Mouse (Mus musculus) megakaryocyte progenitor cell, adult 5-6 weeks (primary cell): Measurements from ENCODE around the gene Hnf4a. TPM values are rescaled to one million over a fixed set of nuclear protein-coding genes. Genes with fewer than 3 reads are reported as not detected.
A peak's percentile ranks its signal among the peaks of the same experiment; 100 is the strongest.

Source experiments
- ATAC-seq: replicated peaks from 2 replicates; pipeline ENCODE4 v1.8.0; 2016; ENCODE audit warnings: mild to moderate bottlenecking, moderate TSS enrichment, inconsistent platforms; ENCODE audit not compliant: poor library complexity
- total RNA-seq, 2 experiments: library from RNA; stranded (forward) in 1 of 2; stranded (reverse) in 1 of 2; fragments of 157-497, 149-512 nt in 1 of 2; fragments of 200-1000 nt in 1 of 2; gene quantifications; 2 replicates each; pipeline versions ENCODE4 v1.2.3 to v1.2.4; 2015 to 2017

Hnf4a gene
- total RNA-seq, 2 experiments from 2014 or later, result 0.75 to 1.1 TPM

DNA sequence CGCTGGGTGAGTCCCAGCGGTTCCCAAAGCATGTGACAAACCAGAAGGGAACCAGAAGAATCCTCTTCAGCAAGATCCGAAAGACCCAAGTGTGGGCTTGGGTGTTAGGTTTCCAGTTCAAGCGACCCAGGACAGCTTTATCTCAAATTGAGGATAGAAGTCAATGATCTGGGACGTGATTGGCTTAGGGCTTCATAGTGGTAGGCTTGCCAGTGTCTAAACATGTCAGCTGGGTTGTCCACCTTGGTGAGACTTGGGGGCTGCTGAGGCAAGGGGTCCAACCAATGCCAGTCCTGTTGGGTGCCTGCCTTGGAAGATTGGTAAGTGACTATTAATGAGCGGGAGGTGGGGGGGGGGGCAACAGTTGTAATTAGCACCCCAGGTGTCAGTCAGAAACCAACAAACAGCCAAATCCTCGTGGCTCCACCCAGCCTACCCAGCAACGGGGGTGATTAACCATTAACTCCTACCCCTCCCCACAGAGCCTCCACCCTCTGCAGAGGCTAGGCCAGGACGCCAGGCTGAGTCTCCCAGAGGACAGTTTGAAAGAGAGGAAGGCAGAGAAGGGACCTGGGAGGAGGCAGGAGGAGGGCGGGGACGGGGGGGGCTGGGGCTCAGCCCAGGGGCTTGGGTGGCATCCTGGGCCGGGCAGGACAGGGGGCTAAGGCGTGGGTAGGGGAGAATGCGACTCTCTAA, 40.2 kb downstream of the Hnf4a start:
- no peak for ATAC-seq

DNA sequence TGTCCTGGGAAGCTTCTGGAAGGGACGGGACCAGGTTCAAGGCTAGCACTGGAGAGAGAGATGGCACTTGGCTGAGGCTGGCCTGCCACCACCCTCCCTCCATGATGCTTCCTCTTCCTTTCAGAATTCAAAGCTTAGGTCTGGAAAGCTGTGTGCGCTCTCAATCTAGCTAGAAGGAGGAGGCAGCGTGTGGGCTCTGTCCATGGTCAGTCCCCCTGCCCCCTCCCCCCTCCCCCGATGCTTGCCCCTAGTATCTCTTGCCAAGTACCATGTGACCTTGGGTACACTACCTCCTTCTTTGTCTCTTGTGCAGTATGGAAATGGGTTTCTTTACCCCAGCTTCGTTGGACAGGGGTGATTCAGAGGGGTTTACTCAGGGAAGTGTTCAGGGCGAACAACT, 42.2 kb downstream of the Hnf4a start:
- no peak for ATAC-seq

DNA sequence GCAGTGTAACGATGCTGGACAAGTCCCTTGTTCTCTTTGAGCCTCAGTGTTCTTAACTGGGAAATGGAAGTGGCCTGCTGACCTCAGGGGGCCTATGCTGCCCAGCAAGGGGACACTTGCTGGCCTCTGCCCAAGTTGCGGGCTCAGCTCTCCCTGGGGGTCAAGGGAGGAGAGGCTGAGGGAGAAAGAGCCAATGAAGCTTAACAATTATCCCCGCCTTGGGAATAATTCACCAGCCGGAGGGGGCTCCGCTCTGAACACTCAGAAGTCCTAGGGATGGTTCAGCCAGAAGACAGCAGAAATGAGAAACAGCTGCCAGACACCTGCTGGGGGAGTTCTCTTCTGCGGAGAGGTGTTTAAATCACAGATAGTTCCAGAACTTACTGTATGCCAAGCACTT, 43.2 kb downstream of the Hnf4a start:
- no peak for ATAC-seq

DNA sequence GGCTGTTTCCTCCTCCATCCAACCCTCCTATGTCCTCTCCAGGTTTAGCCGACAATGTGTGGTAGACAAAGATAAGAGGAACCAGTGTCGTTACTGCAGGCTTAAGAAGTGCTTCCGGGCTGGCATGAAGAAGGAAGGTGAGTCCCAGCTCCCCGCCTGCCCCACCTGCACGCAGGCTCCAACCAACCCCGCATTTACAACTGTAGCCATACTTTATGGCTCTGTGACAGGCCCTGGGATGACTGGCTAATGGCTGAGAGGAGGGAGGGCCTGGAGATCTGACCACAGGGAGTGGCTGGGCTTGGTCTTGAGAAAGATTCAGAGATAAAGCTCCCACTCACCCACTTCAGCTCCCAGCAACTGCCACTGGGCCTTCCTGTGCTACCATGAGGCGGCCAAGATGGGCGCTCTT, 45.9 kb downstream of the Hnf4a start:
- ATAC-seq, result peak; percentile 80

DNA sequence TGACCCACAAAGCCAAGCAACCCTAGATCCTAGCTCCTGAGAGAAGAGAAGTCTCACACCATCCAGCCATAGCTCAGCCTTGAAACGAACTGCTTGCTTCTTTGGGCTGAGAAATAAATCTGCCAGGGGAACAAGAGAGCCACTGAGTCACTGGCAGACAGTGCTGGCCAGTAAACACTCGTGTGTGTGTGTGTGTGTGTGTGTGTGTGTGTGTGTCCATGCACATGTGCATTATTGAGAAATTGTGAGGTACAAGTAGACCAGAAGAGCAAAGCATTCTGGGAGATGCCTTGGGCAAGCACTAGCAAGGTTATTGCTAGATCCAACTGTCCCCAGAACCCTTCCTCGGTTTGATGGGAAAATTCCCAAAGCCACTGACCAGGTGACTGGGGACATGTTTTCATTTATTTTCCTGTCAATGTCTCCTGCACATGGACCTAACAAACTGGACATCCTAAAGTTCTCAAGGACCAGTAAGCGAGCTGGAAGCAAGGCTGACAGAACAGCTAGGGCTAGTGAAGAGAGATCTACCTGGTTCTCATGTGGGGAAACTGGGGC, 47.9 kb downstream of the Hnf4a start:
- no peak for ATAC-seq

DNA sequence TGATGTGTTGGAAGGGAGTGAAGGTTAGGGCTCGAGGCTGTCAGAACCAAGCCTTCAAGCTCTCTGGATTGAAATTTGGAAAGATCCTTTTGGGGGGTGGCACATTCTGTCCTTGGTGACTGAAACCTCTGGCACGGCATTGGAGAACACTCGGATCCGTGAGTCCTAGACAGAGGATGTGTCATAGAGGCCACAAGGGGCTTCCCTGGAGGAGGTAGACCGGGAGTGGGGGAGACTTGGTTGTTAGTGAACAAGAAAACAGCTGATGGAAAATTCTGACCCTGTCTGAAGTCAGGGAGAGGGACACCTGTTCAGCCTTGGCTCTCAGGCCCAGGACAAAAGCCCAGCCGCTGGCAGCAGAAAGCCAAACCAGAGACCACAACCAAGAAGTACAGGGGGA, 48.4 kb downstream of the Hnf4a start:
- no peak for ATAC-seq

DNA sequence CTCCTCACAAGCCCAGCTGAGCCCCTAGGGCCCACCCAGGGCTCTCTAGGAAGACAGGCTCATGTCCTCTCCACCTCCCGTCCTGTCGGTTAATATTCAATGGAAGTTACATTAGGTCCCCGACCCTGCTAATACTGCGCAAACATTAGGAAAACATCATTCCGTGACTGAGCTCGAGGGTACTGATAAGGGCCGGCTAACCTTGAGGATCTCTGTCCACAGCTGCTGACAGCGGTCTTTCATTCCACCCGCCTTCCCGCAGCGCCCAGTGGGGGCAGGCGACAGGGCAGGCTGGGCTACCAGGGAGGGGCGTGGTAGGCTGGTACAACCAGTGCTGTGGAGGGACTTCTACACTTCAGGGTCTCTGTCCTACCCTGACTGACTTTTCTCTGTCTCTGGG, 48.8 kb downstream of the Hnf4a start:
- ATAC-seq, result no peak

DNA sequence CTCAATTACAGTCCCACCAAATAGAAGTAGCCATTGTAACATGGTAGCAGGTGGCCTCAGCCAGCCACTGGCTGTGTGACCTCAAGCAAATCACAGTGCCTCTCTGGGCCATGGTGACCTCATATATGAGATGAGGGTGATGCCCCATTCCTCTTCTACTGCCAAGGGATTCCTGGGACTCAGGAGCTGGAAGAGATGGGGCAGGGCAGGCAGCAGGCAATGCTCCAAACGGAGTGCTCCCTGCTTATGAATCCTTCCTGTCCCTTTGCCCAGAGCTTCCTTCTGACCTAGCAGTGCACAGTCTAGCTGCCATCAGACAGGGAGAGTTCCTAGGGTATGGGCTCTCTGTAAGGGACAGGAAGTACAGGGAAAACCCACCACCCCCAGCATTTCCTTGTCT, 51.9 kb downstream of the Hnf4a start:
- ATAC-seq, result no peak

DNA sequence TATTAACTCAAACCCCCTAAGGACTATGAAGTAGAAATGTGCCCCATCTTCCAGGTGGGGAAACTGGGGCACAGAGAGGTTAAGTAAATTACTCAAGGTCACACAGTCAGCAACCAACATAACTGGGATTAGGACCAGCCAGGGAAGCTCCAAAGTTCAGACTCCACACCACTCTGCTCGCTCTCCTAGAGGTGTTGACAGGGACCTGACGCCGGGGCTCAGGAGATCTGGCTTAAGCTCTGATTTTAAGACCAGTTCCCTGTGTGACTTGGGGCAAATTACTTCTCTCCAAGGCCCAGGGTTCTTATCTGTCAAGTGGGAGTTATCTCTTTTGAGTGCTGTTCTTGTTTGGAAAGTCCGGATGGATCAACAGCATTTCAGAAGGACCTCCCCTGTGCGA, 52.6 kb downstream of the Hnf4a start:
- ATAC-seq, result no peak

DNA sequence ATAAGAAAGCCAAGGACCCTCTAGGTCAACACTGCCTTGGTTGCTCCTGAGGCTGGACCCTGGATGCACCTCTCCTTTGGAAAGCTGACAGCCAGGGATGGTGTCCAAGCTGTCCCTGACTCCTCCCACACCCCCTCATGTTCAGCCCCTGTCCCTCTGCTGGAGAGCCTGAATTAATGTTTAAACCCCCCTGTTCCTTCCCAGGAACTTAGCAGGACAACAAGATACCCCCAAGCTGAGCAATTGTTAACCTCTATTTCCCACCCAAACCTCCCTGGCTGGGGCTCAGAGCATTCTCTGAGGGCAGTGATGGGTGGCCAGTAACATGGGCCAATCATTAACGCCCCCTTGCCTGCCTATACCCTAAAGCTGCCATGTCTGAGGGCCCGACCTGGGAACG, 53.6 kb downstream of the Hnf4a start:
- no peak for ATAC-seq

DNA sequence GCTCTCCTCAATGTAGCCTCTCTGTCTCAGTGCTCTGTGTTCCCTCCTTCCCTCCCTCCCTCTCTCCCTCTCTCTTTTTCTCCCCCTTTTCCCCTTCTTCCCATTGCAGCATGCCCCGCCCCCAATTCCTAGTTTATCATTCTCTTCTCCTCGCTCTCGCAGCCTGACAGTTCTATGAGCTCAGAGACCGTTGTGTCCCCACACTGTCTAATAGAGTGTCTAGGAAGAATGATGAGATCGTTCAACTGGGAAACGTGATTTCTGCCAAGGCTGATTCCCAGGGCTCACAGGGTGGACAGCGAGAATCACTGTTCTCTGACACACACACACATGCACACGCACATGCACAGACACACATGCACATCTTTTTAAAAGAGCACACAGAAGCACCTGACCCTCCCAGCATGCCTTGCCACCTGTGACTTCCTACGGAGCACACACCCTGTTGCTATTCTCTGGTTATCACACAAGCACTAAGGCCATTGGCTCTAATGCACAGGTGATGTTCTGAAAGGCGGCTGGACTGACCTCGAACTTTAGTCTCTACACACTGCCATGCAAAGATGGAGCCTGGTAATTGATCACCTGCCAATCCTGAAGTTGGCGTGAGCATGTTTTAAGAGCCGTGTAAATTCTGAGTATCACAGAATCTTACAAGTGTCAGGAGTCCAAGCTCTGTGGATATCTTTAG, 54.8 kb downstream of the Hnf4a start:
- ATAC-seq, result no peak

DNA sequence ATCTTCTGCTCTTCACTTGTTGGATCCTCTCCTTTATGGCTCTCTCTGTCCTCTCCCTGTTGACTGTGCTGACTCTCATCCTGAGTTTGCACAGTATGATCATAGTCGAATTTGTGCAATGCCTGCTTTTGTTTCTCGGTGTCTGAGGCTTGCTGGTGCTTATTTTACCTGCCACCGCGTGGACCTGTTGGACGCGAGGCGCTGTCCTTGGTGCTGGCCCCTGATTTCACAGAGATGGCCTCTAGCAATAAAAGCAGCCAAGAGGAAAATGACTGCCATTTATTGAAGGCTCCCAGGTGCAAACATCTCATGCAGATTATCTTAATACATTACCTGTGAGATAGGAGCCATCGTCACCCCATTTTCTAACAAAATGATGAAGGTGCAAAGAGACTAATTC, 58.0 kb downstream of the Hnf4a start:
- no peak; the same call in 1 of the 2 replicates for ATAC-seq

DNA sequence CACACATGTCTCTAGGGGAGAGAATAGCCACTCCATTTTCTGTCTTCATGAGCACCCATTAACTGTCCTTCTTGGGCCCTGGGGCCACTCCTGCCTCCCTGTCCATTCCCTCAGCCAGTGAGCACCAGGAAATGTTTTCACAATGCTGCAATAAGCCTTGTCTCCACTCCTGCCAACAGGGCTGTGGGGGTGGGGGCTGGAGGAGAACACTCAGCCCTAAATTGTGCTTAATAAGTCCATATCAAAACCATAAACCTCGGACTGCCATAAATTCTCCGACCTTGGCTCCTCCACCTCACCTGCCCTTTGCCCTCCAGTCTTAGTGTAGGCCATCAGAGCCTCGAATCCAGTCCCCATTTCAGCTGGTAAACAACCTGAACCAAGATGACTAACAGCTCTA, 67.7 kb downstream of the Hnf4a start:
- ATAC-seq, result no peak

DNA sequence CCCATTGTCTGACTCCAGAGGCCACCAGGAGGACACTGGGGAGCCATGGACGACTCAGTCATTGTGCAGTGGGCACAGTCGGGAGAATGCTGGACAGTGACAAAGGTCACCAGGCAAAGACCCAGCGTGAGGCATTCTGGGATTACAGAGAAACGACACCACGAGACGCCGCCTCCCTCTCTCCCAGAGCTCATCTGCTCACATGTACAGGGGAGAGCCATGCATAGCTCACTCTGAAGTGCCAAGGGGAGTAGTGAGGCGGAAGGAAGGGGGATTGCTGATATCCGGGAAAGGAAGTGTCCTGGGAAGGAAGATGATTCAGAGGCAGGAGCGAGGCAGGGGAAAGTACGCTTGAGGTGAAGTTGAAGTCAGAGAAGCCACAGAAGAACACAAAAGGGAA, 68.6 kb downstream of the Hnf4a start:
- no peak for ATAC-seq

DNA sequence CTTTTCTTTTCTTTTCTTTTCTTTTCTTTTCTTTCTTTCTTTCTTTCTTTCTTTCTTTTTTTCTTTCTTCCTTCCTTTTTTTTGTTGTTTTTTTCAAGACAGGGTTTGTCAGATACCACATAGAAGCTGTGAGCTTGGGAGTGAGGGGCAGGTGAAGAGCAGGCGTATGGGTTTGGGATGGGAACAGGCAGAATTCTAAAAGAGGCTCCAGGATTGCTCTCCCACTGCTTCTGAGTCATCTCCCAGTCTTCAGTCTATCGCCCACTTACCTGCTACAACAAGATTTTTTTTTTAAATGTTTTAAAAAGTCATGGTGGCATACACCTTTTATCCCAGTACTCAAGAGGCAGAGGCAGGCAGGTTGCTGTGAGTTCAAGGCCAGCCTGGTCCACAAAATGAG, 71.4 kb downstream of the Hnf4a start:
- no peak for ATAC-seq

DNA sequence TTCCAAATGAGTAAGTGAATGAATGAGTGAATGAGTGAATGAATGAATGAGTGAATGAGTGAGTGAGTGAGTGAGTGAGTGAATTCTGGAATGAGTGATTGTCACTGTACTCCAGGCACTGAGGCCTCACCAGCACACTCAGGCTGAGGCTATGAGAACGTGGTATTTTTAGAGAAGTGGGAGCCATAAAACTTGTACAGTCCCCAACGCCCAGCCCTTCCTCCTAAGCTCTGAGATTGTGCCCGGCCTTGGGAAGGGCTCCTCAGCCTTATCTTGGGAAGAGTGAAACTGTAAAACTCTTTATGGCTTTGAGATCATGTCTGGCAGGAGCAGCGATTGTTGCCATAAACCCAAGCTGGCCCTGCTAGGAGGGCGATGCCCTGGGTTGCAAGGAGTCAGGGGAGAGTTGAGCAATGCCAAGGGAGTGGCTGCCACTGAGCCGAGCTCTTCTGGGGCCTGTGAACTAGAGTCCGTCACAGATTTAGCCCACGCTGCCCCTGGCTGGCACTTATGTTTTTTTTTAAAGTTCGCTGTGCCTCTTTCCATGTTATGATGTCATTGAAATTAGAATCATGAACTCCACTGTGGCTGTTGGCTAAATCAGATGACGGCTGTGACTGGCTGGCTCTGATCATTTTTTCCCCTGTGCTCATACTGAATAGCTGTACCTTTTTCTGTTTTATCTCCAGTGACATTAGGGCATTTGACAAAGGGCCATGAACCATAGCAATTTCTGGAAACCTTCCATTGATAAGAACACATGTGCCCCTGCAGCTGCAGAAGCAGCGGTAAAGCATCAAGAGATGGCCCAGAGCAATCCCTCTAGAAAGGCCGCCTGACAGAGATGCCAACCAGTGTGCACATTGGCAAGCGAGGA, 73.7 kb downstream of the Hnf4a start:
- peak; percentile 77 for ATAC-seq

DNA sequence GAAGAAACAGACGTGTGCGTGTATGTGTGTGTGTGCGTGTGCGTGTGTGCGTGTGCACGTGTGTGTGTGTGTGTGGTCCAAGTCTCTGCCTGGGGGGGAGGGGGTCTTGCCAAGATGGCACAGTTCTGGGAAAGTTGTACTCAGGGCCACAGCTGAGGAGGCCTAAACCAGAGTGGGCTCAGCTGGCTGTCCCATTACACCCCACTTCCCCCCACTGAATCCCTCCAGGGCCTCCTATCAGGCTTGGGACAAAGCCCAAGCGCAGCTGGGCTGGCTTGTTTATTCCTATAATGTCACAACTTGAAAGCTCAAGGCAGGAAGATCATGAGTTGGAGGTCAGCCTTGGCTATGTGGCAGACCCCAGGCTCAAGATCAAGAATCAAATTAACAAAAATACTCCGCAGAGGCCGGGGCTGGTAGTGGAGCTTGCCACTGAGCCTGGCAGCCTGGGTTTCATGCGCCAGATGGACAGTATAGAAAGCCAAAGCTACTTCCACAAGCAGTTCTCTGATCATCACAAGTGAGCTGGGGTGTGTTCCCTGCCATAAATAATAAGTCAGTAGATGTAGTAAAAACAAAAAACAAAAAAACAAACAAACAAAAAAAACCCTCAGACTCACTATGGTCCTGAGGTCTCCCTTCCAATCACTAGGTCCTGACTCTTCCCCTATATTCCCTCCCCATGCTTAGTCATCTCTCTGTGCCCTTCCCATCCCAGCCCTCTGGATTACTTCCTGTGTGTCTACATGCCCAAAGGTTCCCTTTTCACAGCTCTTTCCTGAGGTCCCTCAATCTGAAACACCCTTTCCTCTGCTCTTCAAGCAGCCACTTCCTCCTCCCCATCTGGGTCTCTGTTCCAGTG, 76.8 kb downstream of the Hnf4a start:
- no peak for ATAC-seq

DNA sequence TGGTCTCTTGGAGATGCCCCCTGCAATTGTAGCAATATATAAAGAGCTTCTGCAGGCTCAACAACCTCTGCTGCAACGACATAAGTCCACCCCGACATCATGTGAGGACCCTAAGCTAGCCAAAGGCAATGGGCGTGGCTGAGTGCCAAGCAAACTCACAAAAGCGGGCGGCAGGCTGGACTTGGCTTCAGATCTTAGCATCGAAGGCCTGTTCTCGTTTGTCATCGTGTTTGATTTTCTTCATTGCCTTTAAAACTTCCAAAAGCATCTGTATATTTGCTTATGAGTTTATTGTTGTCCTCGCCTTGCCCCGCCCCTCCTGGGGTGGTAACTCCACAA, 77.4 kb downstream of the Hnf4a start:
- ATAC-seq, result no peak

DNA sequence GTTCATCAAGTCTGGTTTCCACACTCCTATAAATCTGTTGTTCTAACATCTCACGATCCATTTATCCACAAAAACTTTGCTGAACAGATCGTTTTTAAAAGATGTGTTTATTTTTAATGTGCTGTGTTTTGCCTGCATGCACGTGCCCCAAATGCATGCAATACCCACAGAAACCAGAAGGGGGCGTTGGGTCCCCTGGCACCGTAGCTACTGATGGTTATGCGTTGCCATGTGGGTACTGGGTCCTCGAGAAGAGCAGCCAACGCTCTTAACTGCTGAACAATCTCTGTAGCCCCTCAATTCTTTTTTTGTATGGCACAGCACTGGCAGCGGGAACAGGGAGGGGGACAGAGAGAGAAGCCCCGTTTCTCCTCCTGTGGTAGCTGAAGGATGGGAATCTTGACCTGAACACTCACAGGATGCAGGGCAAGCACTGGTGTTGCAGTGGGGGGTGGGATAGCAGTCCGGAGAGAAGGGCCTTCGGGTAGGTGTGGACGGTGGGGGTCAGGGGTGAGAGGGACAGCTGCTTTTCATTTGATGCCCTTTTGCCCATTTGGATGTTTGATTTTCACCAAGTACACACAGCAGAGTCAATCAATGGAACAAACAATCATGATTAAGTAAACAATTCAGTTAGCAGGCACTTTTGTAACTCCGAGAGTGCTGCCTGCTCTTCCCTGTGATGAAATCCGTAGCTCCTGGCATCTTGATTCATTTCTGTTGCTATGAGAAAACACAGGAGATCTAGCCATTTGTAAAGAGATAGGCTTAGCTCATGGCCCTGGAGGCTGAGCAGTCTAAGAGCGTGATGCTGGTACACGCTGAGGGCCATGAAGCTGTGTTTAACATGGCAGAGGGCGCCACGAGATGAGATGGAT, 80.0 kb downstream of the Hnf4a start:
- peak; percentile 65 for ATAC-seq

DNA sequence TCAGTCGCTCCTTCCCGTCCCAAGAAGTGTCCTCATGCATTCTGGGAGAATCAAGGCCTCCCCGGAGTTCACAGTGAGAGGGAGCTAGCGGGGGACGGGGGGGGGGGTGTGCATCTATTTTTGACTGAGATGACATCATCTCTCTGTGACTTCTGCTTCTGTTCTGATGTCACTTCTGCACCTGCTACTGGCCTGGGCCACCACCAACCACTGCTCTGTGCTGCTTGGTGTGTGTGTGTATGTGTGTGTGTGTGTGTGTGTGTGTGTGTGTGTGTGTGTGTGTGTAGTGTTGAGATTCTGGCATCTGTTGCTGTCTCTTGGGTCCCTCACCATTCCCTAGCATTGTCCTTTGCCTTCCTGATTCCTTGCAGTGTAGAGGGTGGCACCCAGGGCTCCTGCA, 80.9 kb downstream of the Hnf4a start:
- ATAC-seq, result peak; percentile 18; the same call in 1 of the 2 replicates
